Mouse (Mus musculus): ENCODE results near the gene Irf1.

GRCm38 (mm10) chr11:53803494-53803893 is 33.7 kb downstream of the Irf1 start:
- no peak for TF ChIP-seq CTCF (IDR thresholded peaks at IDR 0.05)
- TF ChIP-seq EP300 (IDR thresholded peaks at IDR 0.05) = no peak
